Mouse (Mus musculus) liver, adult 2 months (tissue): ENCODE measurements around the gene Myo5a.

Experiments
- CTCF ChIP-seq: fragments of 200-500 bp; IDR thresholded peaks from 2 replicates; pipeline ENCODE4 v1.5.1; 2011; ENCODE audit warnings: low read depth, low read length, control low read depth
- POLR2A ChIP-seq: fragments of 200-500 bp; IDR thresholded peaks from 2 replicates; pipeline ENCODE4 v1.6.1; 2011; ENCODE audit warnings: low read length, control low read depth; ENCODE audit not compliant: insufficient read depth; ENCODE audit errors: extremely low read depth

DNA sequence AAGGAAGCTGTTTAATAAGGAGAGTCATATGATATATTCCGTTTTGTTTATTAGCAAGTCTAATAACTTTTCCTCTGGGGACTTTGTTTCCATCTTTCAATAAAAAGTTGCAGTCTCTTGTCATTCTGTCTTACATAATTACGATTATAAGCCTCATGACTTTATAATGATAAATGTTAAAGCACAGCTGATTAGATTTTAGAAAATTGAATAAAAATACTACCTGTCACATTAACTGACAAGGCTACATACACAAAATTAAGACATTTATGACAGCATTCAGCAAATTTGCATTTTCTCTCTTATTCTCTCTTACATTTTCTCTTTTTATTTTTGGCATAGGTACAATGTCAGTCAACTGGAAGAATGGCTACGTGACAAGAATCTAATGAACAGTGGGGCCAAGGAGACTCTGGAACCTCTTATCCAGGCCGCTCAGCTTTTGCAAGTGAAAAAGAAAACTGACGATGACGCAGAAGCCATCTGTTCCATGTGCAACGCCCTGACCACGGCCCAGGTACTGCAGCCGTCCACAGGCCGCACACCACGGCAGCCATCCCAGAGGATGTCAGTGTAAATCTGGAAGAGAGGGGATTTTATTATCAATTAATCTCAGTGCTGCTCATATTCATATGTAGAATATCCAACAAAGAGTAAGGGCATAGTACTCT is 144.1 kb downstream of the Myo5a start:
- TF ChIP-seq CTCF (no peak), POLR2A (no peak)
